Mouse (Mus musculus) erythroblast, embryonic 14.5 days (primary cell): ENCODE results near the gene Vmn1r51.
"Not testable (repeated sequence)": the region's sequence is repeated elsewhere in the genome, so short reads cannot be mapped to it uniquely, and the experiment has no call there.

Experiments used
- GATA1 ChIP-seq: IDR thresholded peaks from 2 replicates; pipeline ENCODE4 v1.6.1; 2012; ENCODE audit warnings: low read length, inconsistent platforms, mixed read lengths
- TAL1 ChIP-seq: IDR thresholded peaks from 3 replicates; pipeline ENCODE4 v1.6.1; 2012; ENCODE audit warnings: low read length, inconsistent platforms, mixed read lengths

- not testable (repeated sequence) for TF ChIP-seq GATA1, TAL1
These were observed at the start of gene Vmn1r51 for GRCm38 (mm10) chr6:90122296-90122695.
